Mouse (Mus musculus): Measurements from ENCODE around the gene Pawr. TPM values are rescaled to one million over a fixed set of nuclear protein-coding genes. Genes with fewer than 3 reads are reported as not detected.
A peak's percentile ranks its signal among the peaks of the same experiment; 100 is the strongest.

Gene Pawr
- total and polyA plus RNA-seq, 2 experiments from 2014 or later: 2.7 to 3.5 TPM

DNA sequence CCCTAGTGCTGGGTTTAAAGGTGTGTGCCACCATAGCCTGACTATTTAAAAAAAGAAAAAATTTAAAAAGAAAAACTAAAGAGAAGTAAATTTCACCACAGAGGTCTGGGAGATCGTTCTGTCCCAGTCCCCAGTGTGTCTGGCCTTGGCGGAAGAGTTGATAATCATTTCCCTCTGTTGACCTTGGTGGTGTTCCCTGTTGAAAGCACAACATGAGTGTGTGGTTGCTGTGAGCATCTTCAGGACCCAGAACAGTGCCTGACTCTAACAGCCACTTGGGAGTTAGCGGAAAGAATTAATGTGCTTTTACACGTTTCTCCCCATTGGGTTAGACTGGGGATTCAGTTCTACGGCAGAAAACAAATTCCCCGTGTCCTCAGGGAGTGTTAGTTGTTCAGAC is 77.1 kb downstream of the Pawr start:
- H3K4me2 ChIP-seq (ENCODE audit: low read depth, low read length): no peak overlapping the region
- DNase-seq (ENCODE audit: low spot score): no peak
- H3K9me3 ChIP-seq (replicated peaks; ENCODE audit: control insufficient read depth, low read length): no peaks in the 10 kb centered on the region
- no peaks in the 10 kb centered on the region for H3K36me3 ChIP-seq (replicated peaks; ENCODE audit: control insufficient read depth, insufficient read depth, low read length)
- no peak overlapping the region for H3K27ac ChIP-seq (ENCODE audit: low read depth)
- peaks cover 10% of the 10 kb centered on the region; the same call in 1 of the 2 replicates for H3K4me1 ChIP-seq (ENCODE audit: control insufficient read depth, insufficient read depth)
- ATAC-seq (ENCODE audit: insufficient read depth, low read depth): no peak
- no peak overlapping the region for H3K4me3 ChIP-seq (ENCODE audit: low read depth, low read length)
- H3K9ac ChIP-seq (replicated peaks; ENCODE audit: low read depth, low read length): no peak overlapping the region
- WGBS: 73% methylated on average over 6 of the region's 6 CpGs
- H3K27me3 ChIP-seq (ENCODE audit: control insufficient read depth, insufficient read depth, low read length): no peaks in the 10 kb centered on the region
- TF ChIP-seq CTCF (IDR thresholded peaks at IDR 0.05; ENCODE audit: low read depth) (no peak), EP300 (IDR thresholded peaks at IDR 0.05; ENCODE audit: low read depth) (no peak)

DNA sequence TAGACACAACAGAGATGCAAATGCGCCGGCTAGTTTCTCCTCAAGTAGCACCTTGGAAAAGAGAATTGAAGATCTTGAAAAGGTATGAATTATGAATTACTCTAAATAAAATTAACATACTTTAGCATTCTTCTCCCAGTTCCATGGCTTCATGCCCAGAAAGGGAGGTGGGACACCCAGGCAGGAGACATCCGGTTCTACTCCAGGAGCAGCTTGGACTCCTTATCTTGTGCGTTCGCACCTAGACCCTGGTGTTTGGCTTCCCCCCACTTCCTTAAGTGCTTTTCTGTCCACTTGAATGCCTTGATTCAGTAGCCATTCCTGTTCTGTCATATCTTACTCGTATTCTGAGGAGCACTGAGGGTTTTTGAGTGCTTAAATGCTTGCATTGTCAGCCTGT is 77.6 kb downstream of the Pawr start:
- Histone ChIP-seq H3K9ac (replicated peaks; ENCODE audit: low read depth, low read length) (no peak overlapping the region), H3K4me2 (ENCODE audit: low read depth, low read length) (no peak overlapping the region), H3K4me3 (ENCODE audit: low read depth, low read length) (no peak overlapping the region), H3K36me3 (replicated peaks; ENCODE audit: control insufficient read depth, insufficient read depth, low read length) (no peaks in the 10 kb centered on the region), H3K4me1 (ENCODE audit: control insufficient read depth, insufficient read depth) (peaks cover 10% of the 10 kb centered on the region; the same call in 1 of the 2 replicates), H3K27ac (ENCODE audit: low read depth) (no peak overlapping the region), H3K27me3 (ENCODE audit: control insufficient read depth, insufficient read depth, low read length) (no peaks in the 10 kb centered on the region), H3K9me3 (replicated peaks; ENCODE audit: control insufficient read depth, low read length) (no peaks in the 10 kb centered on the region)
- 57% methylated on average over 6 of the region's 6 CpGs for WGBS
- ATAC-seq (ENCODE audit: insufficient read depth, low read depth) (no peak), DNase-seq (ENCODE audit: low spot score) (no peak)
- TF ChIP-seq CTCF (IDR thresholded peaks at IDR 0.05; ENCODE audit: low read depth) (no peak), EP300 (IDR thresholded peaks at IDR 0.05; ENCODE audit: low read depth) (no peak)

DNA sequence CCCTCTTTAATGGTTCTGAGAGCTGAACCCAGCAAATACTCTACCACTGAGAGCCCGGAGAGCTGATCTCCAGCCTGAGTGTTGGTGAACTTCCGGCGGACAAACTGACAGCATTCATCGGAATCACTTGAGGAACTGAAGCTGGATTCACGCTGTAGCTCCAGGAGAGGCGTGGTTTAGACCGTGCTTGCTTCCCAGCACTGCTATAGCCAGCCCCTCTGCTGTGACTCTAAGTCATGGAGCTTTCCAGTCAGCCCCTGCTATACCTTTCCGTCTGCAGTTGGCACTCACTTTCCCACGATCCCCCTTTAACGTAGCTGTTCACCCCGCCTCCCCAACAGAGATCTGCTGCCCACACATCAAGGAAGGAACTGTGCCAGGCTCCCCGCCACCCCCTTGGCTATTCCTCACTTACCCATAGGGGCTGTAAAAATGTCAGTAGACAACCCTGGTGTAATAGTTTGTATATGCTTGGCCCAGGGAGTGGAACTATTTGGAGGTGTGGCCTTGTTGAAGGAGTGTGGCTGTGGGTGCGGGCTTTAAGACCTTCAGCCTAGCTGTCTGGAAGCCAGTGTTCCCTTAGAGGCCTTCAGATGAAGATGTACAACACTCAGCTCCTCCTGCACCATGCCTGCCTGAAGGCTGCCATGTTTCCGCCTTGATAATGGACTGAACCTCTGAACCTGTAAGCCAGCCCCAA is 83.2 kb downstream of the Pawr start:
- no peak for ATAC-seq (ENCODE audit: insufficient read depth, low read depth)
- Histone ChIP-seq H3K4me3 (ENCODE audit: low read depth, low read length) (no peak overlapping the region), H3K4me2 (ENCODE audit: low read depth, low read length) (no peak overlapping the region), H3K27ac (ENCODE audit: low read depth) (no peak overlapping the region), H3K27me3 (ENCODE audit: control insufficient read depth, insufficient read depth, low read length) (no peaks in the 10 kb centered on the region), H3K36me3 (replicated peaks; ENCODE audit: control insufficient read depth, insufficient read depth, low read length) (no peaks in the 10 kb centered on the region), H3K4me1 (ENCODE audit: control insufficient read depth, insufficient read depth) (no peaks in the 10 kb centered on the region), H3K9me3 (replicated peaks; ENCODE audit: control insufficient read depth, low read length) (no peaks in the 10 kb centered on the region), H3K9ac (replicated peaks; ENCODE audit: low read depth, low read length) (no peak overlapping the region)
- no peak for DNase-seq (ENCODE audit: low spot score)
- whole genome bisulfite sequencing: 89% methylated on average over 14 of the region's 14 CpGs
- no peak for TF ChIP-seq EP300 (IDR thresholded peaks at IDR 0.05; ENCODE audit: low read depth)
- no peak for TF ChIP-seq CTCF (IDR thresholded peaks at IDR 0.05; ENCODE audit: low read depth)

DNA sequence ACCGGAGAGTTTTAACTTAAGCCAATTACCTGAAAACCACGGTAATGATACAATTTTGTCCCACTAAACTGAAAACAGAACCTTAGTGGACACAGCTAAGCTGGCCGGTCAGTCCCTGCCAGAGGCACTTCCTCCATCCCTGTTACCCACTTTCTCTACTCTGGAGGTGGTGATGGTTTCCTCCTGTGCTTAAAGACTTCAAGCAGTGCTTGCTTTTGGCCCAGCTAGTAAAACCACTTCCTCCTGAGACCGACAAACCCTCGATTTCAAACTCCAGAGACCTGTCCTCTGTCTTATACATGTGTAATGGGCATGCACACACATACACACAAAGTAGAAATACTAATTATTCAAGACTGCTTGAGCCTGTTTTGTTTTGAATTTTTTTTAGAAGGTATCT is 85.5 kb downstream of the Pawr start:
- Histone ChIP-seq H3K4me2 (ENCODE audit: low read depth, low read length) (no peak overlapping the region), H3K27ac (ENCODE audit: low read depth) (no peak overlapping the region), H3K9me3 (replicated peaks; ENCODE audit: control insufficient read depth, low read length) (no peaks in the 10 kb centered on the region), H3K4me3 (ENCODE audit: low read depth, low read length) (no peak overlapping the region), H3K9ac (replicated peaks; ENCODE audit: low read depth, low read length) (no peak overlapping the region), H3K36me3 (replicated peaks; ENCODE audit: control insufficient read depth, insufficient read depth, low read length) (no peaks in the 10 kb centered on the region), H3K4me1 (ENCODE audit: control insufficient read depth, insufficient read depth) (no peaks in the 10 kb centered on the region), H3K27me3 (ENCODE audit: control insufficient read depth, insufficient read depth, low read length) (no peaks in the 10 kb centered on the region)
- no peak for DNase-seq (ENCODE audit: low spot score)
- ATAC-seq (ENCODE audit: insufficient read depth, low read depth): no peak
- TF ChIP-seq CTCF (IDR thresholded peaks at IDR 0.05; ENCODE audit: low read depth) (no peak), EP300 (IDR thresholded peaks at IDR 0.05; ENCODE audit: low read depth) (no peak)
- 76% methylated on average over 5 of the region's 5 CpGs for WGBS

DNA sequence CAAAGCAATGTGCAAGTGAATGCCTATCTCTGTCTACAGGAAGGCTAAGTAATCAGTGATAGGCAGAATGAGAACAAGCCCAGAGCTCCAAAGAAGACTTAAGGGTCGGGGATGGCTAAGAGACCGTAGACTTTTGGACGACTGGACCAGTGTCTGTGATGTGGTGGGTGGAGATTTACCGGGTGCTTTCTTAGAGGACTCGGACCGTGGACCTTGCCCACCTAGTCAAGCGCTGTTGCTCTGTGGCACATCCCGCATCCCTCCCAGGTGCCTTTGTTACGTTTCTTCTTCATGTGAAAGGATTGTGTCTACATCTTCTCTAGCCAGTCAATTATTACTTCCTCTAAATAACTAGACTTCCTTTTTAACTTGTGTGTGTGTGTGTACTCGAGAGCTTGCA is 98.6 kb downstream of the Pawr start:
- no peaks in the 10 kb centered on the region for H3K27me3 ChIP-seq (ENCODE audit: control insufficient read depth, insufficient read depth, low read length)
- no peak overlapping the region for H3K4me2 ChIP-seq (ENCODE audit: low read depth, low read length)
- 90% methylated on average over 10 of the region's 10 CpGs for WGBS

DNA sequence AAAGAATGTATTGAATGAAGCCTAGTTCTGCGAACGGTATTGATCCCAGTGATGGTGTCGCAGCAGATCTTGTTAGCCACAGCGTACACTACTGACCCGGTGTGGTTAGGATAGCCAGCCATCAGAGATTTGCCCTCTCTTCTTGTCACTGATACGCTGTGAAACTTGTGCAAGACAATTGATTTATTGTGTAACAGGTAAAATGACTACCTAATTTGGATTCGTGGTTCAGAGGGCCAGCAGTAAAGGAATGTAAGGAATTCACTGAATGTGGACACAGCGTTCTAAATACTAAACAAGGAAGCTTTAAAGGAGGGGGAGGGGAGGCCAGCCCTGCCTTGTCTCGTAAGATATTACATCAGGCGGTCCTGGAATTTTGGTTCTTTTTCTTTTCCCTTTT is 100.3 kb downstream of the Pawr start:
- H3K9ac ChIP-seq (replicated peaks; ENCODE audit: low read depth, low read length): no peak overlapping the region
- ATAC-seq (ENCODE audit: insufficient read depth, low read depth): no peak
- TF ChIP-seq EP300 (IDR thresholded peaks at IDR 0.05; ENCODE audit: low read depth) (no peak), CTCF (IDR thresholded peaks at IDR 0.05; ENCODE audit: low read depth) (no peak)
- H3K9me3 ChIP-seq (replicated peaks; ENCODE audit: control insufficient read depth, low read length): no peaks in the 10 kb centered on the region
- H3K27me3 ChIP-seq (ENCODE audit: control insufficient read depth, insufficient read depth, low read length): no peaks in the 10 kb centered on the region
- no peak overlapping the region for H3K4me3 ChIP-seq (ENCODE audit: low read depth, low read length)
- H3K27ac ChIP-seq (ENCODE audit: low read depth): no peak overlapping the region
- H3K36me3 ChIP-seq (replicated peaks; ENCODE audit: control insufficient read depth, insufficient read depth, low read length): no peaks in the 10 kb centered on the region
- WGBS: 29% methylated on average over 10 of the region's 10 CpGs
- H3K4me1 ChIP-seq (ENCODE audit: control insufficient read depth, insufficient read depth): peaks cover 10% of the 10 kb centered on the region; the same call in 1 of the 2 replicates
- H3K4me2 ChIP-seq (ENCODE audit: low read depth, low read length): peak overlapping the region; percentile 31; the same call in 1 of the 2 replicates
- no peak for DNase-seq (ENCODE audit: low spot score)

More for the DNA sequence above, 98.6 kb downstream of the Pawr start:
- peaks cover 10% of the 10 kb centered on the region; the same call in 1 of the 2 replicates for H3K4me1 ChIP-seq (ENCODE audit: control insufficient read depth, insufficient read depth)
- no peak for TF ChIP-seq EP300 (IDR thresholded peaks at IDR 0.05; ENCODE audit: low read depth)
- no peak for TF ChIP-seq CTCF (IDR thresholded peaks at IDR 0.05; ENCODE audit: low read depth)
- H3K27ac ChIP-seq (ENCODE audit: low read depth): no peak overlapping the region
- H3K4me3 ChIP-seq (ENCODE audit: low read depth, low read length): no peak overlapping the region
- no peak for DNase-seq (ENCODE audit: low spot score)
- no peaks in the 10 kb centered on the region for H3K9me3 ChIP-seq (replicated peaks; ENCODE audit: control insufficient read depth, low read length)
- H3K36me3 ChIP-seq (replicated peaks; ENCODE audit: control insufficient read depth, insufficient read depth, low read length): no peaks in the 10 kb centered on the region
- no peak overlapping the region for H3K9ac ChIP-seq (replicated peaks; ENCODE audit: low read depth, low read length)
- ATAC-seq (ENCODE audit: insufficient read depth, low read depth): no peak

Measured in heart, postnatal 0 days (tissue).